Mouse (Mus musculus) MEL (cell line): ENCODE measurements around the gene Slc25a21. TPM values are rescaled to one million over a fixed set of nuclear protein-coding genes. Genes with fewer than 3 reads are reported as not detected.

Source experiments
- DNase-seq: peaks from one replicate; pipeline ENCODE4 v3.0.0; 2011; ENCODE audit warnings: low read depth, low spot score
- H3K27ac ChIP-seq: 2 replicates; pipeline ENCODE4 v1.5.1; 2012; ENCODE audit warnings: low read depth, mild to moderate bottlenecking, control low read depth, low read length, moderate library complexity; ENCODE audit not compliant: control insufficient read depth
- H3K27me3 ChIP-seq, 2 experiments: fragments of 150-350 bp in 1 of 2; sonication (generic) in 1 of 2; 2 replicates each; pipeline ENCODE4 v1.6.1; 2012; ENCODE audit warnings: low read length in 2 of 2, mild to moderate bottlenecking in 2 of 2, improper control_type of control experiment in 1 of 2, moderate library complexity in 1 of 2; ENCODE audit not compliant: insufficient read depth in 2 of 2, control insufficient read depth in 1 of 2
- H3K36me3 ChIP-seq, 2 experiments: 2 replicates each; pipeline ENCODE4 v1.6.1; 2012 to 2014; ENCODE audit warnings: low read length in 2 of 2, improper control_type of control experiment in 1 of 2, inconsistent platforms in 1 of 2, mild to moderate bottlenecking in 1 of 2; ENCODE audit not compliant: insufficient read depth in 2 of 2, control insufficient read depth in 1 of 2
- H3K4me1 ChIP-seq, 2 experiments: fragments of 150-350 bp in 1 of 2; sonication (generic) in 1 of 2; 2 replicates each; pipeline ENCODE4 v1.6.1; 2012; ENCODE audit warnings: low read length in 2 of 2, improper control_type of control experiment in 1 of 2, mild to moderate bottlenecking in 1 of 2; ENCODE audit not compliant: insufficient read depth in 2 of 2, control insufficient read depth in 1 of 2
- H3K4me3 ChIP-seq, 2 experiments: fragments of 150-350 bp in 1 of 2; sonication (generic) in 1 of 2; 2 replicates each; pipeline ENCODE4 v1.5.1; 2012; ENCODE audit warnings: low read depth in 2 of 2, low read length in 2 of 2, mild to moderate bottlenecking in 2 of 2, moderate library complexity in 2 of 2, control low read depth in 1 of 2, improper control_type of control experiment in 1 of 2; ENCODE audit not compliant: control insufficient read depth in 1 of 2, insufficient read depth in 1 of 2
- H3K79me2 ChIP-seq: 2 replicates; pipeline ENCODE4 v1.6.1; 2012; ENCODE audit warnings: mild to moderate bottlenecking, low read length, moderate library complexity; ENCODE audit not compliant: control insufficient read depth, poor library complexity, insufficient read depth
- H3K9ac ChIP-seq: 2 replicates; pipeline ENCODE4 v1.6.1; 2012; ENCODE audit warnings: low read depth, mild to moderate bottlenecking, control low read depth, low read length, moderate library complexity; ENCODE audit not compliant: control insufficient read depth, poor library complexity, severe bottlenecking
- H3K9me3 ChIP-seq: fragments of 150-350 bp; sonication (generic); replicated peaks from 2 replicates; pipeline ENCODE4 v1.6.1; 2012; ENCODE audit warnings: mild to moderate bottlenecking, low read length, improper control_type of control experiment, moderate library complexity; ENCODE audit not compliant: insufficient read depth
- BHLHE40 ChIP-seq: IDR thresholded peaks from 2 replicates; pipeline ENCODE4 v1.6.1; 2012; ENCODE audit warnings: low read depth, mild to moderate bottlenecking, inconsistent platforms, low read length, improper control_type of control experiment, borderline replicate concordance
- CHD2 ChIP-seq: IDR thresholded peaks from 2 replicates; pipeline ENCODE4 v1.6.1; 2011; ENCODE audit warnings: low read length, improper control_type of control experiment
- E2F4 ChIP-seq: IDR thresholded peaks from 2 replicates; pipeline ENCODE4 v1.6.1; 2011; ENCODE audit warnings: low read depth, low read length, improper control_type of control experiment, borderline replicate concordance
- HCFC1 ChIP-seq: IDR thresholded peaks from 2 replicates; pipeline ENCODE4 v1.6.1; 2012; ENCODE audit warnings: low read depth, mild to moderate bottlenecking, inconsistent platforms, low read length, improper control_type of control experiment, moderate library complexity
- MAX ChIP-seq: IDR thresholded peaks from 2 replicates; pipeline ENCODE4 v1.6.1; 2011; ENCODE audit warnings: low read length, improper control_type of control experiment
- MXI1 ChIP-seq: IDR thresholded peaks from 2 replicates; pipeline ENCODE4 v1.6.1; 2011; ENCODE audit warnings: mild to moderate bottlenecking, low read depth, low read length, improper control_type of control experiment
- MYC ChIP-seq: IDR thresholded peaks from 2 replicates; pipeline ENCODE4 v1.6.1; 2011; ENCODE audit warnings: low read depth, mild to moderate bottlenecking, low read length, improper control_type of control experiment, moderate library complexity
- NRF1 ChIP-seq: IDR thresholded peaks from 2 replicates; pipeline ENCODE4 v1.6.1; 2014; ENCODE audit warnings: low read depth, mild to moderate bottlenecking, inconsistent platforms, low read length, improper control_type of control experiment, moderate library complexity; ENCODE audit not compliant: poor library complexity, insufficient read depth, severe bottlenecking
- POLR2AphosphoS2 ChIP-seq: IDR thresholded peaks from 2 replicates; pipeline ENCODE4 v1.6.1; 2011; ENCODE audit warnings: low read length, improper control_type of control experiment
- POLR2AphosphoS5 ChIP-seq: IDR thresholded peaks from 2 replicates; pipeline ENCODE4 v1.6.1; 2012; ENCODE audit warnings: low read depth, borderline replicate concordance, mild to moderate bottlenecking, inconsistent platforms, low read length, moderate library complexity, mixed read lengths
- RAD21 ChIP-seq: IDR thresholded peaks from 2 replicates; pipeline ENCODE4 v1.6.1; 2011; ENCODE audit warnings: mild to moderate bottlenecking, low read depth, low read length, improper control_type of control experiment
- TAL1 ChIP-seq: IDR thresholded peaks from 2 replicates; pipeline ENCODE4 v1.6.1; 2012; ENCODE audit warnings: mild to moderate bottlenecking, inconsistent platforms, low read length, moderate library complexity, mixed read lengths
- TBP ChIP-seq: IDR thresholded peaks from 2 replicates; pipeline ENCODE4 v1.8.0; 2011; ENCODE audit warnings: low read depth, low read length, improper control_type of control experiment
- TCF12 ChIP-seq: IDR thresholded peaks from 2 replicates; pipeline ENCODE4 v1.6.1; 2014; ENCODE audit warnings: low read depth, mild to moderate bottlenecking, inconsistent platforms, low read length, improper control_type of control experiment, moderate library complexity
- USF1 ChIP-seq: IDR thresholded peaks from 2 replicates; pipeline ENCODE4 v1.6.1; 2014; ENCODE audit warnings: low read depth, mild to moderate bottlenecking, inconsistent platforms, low read length, improper control_type of control experiment, moderate library complexity
- USF2 ChIP-seq, 2 experiments: IDR thresholded peaks; 2 replicates each; pipeline ENCODE4 v1.6.1; 2011 to 2012; ENCODE audit warnings: improper control_type of control experiment in 2 of 2, low read length in 2 of 2, borderline replicate concordance in 1 of 2, inconsistent platforms in 1 of 2, low read depth in 1 of 2, mild to moderate bottlenecking in 1 of 2; ENCODE audit not compliant: insufficient read depth in 1 of 2
- polyA plus RNA-seq, 2 experiments: library from polyadenylated mRNA; stranded (reverse) in 1 of 2; unstranded in 1 of 2; fragments of >175 nt in 1 of 2; fragments of >200 nt in 1 of 2; gene quantifications; 2 replicates each; pipeline versions ENCODE4 v1.2.1 to v1.2.4; 2012; ENCODE audit warnings: low replicate concordance in 2 of 2, low read depth in 1 of 2; ENCODE audit not compliant: insufficient read length in 2 of 2, insufficient read depth in 1 of 2, missing spikeins in 1 of 2
- total RNA-seq: library from RNA; depleted of rRNA; stranded (reverse); fragments of 300-350 nt; gene quantifications from 2 replicates; pipeline ENCODE4 v1.2.3, GENCODE M21; 2012

Slc25a21 gene
- total and polyA plus RNA-seq, 3 experiments = 14.7 to 18.3 TPM; not detected in 1

- Histone ChIP-seq H3K36me3 (peaks cover 0 to 2% of the 10 kb centered on the region in 2 experiments; a peak in 1 of 4 replicates), H3K79me2 (peaks cover 1% of the 10 kb centered on the region; the same call in 1 of the 2 replicates), H3K27ac (no peak overlapping the region), H3K9me3 (no peaks in the 10 kb centered on the region), H3K4me1 (peaks cover 5 to 7% of the 10 kb centered on the region in 2 experiments), H3K27me3 (no peaks in the 10 kb centered on the region), H3K9ac (no peak overlapping the region), H3K4me3 (no peak overlapping the region)
- no peak for DNase-seq
- TF ChIP-seq POLR2AphosphoS2 (no peak), CHD2 (no peak), BHLHE40 (no peak), NRF1 (no peak), TCF12 (no peak), USF1 (no peak), HCFC1 (no peak), USF2 (IDR thresholded peaks at IDR 0.05; ENCODE audit: borderline replicate concordance in 1 of 2, insufficient read depth in 1 of 2, low read depth in 1 of 2, low read length in 2 of 2) (no peak), E2F4 (no peak), MYC (no peak), TAL1 (no peak), MXI1 (no peak)
Observed at GRCm38 (mm10) chr12:57201901-57202300, 4.6 kb upstream of the Slc25a21 start.

- Histone ChIP-seq H3K79me2 (peaks cover 8% of the 10 kb centered on the region; the same call in 1 of the 2 replicates), H3K9ac (no peak overlapping the region), H3K27me3 (no peaks in the 10 kb centered on the region), H3K27ac (no peak overlapping the region), H3K36me3 (peaks cover 0 to 6% of the 10 kb centered on the region in 2 experiments; a peak in 2 of 4 replicates), H3K9me3 (no peaks in the 10 kb centered on the region), H3K4me3 (no peak overlapping the region), H3K4me1 (peaks cover 5 to 10% of the 10 kb centered on the region in 2 experiments)
- DNase-seq = no peak
- peak; percentile 90 for TF ChIP-seq TBP
- TF ChIP-seq RAD21 = no peak
Observed at GRCm38 (mm10) chr12:57199427-57199826, 2.2 kb upstream of the Slc25a21 start.

- H3K4me1 ChIP-seq = peaks cover 8 to 10% of the 10 kb centered on the region in 2 experiments
- peaks cover 0 to 8% of the 10 kb centered on the region in 2 experiments; a peak in 2 of 4 replicates for H3K36me3 ChIP-seq
- peak overlapping the region; percentile 45 for H3K9ac ChIP-seq
- no peaks in the 10 kb centered on the region for H3K27me3 ChIP-seq
- peak overlapping the region; percentile 98 for H3K27ac ChIP-seq
- no peaks in the 10 kb centered on the region for H3K9me3 ChIP-seq
- H3K4me3 ChIP-seq = peak overlapping the region; percentile 21 to 99
- H3K79me2 ChIP-seq = peaks cover 8% of the 10 kb centered on the region; the same call in 1 of the 2 replicates
- peak; percentile 82; the same call in 1 of the 2 replicates for TF ChIP-seq POLR2AphosphoS5
- TF ChIP-seq MAX = peak; percentile 44; the same call in 1 of the 2 replicates
- TF ChIP-seq NRF1 = no peak
- no peak for DNase-seq
Observed at GRCm38 (mm10) chr12:57198269-57198668, 997 bp upstream of the Slc25a21 start.
